Mouse (Mus musculus) heart, postnatal 0 days (tissue): ENCODE results near the gene Fam168b. TPM values are rescaled to one million over a fixed set of nuclear protein-coding genes. Genes with fewer than 3 reads are reported as not detected.
A peak's percentile ranks its signal among the peaks of the same experiment; 100 is the strongest.

Experiments used
- ATAC-seq: fragments of 200-750 bp; cut with Nextera tagmentation; 2 replicates; pipeline ENCODE4 v1.8.0; 2017; ENCODE audit warnings: low read depth, moderate number of reproducible peaks, moderate library complexity; ENCODE audit not compliant: insufficient read depth
- DNase-seq: peaks from one replicate; pipeline ENCODE4 v3.0.0-alpha.2; 2016; ENCODE audit warnings: low spot score
- H3K27ac ChIP-seq: fragments of 300-500 bp; sonication (generic); 2 replicates; pipeline ENCODE4 v1.5.1; 2014; ENCODE audit warnings: low read depth, mild to moderate bottlenecking
- H3K27me3 ChIP-seq: fragments of 300-500 bp; sonication (generic); 2 replicates; pipeline ENCODE4 v1.6.1; 2014; ENCODE audit warnings: low read length, mixed read lengths; ENCODE audit not compliant: control insufficient read depth, insufficient read depth
- H3K36me3 ChIP-seq: fragments of 300-500 bp; sonication (generic); replicated peaks from 2 replicates; pipeline ENCODE4 v1.6.1; 2014; ENCODE audit warnings: low read length, mixed read lengths; ENCODE audit not compliant: control insufficient read depth, insufficient read depth
- H3K4me1 ChIP-seq: fragments of 300-500 bp; sonication (generic); 2 replicates; pipeline ENCODE4 v1.6.1; 2014; ENCODE audit warnings: antibody characterized with exemption; ENCODE audit not compliant: control insufficient read depth, insufficient read depth
- H3K4me2 ChIP-seq: fragments of 300-500 bp; sonication (generic); 2 replicates; pipeline ENCODE4 v1.6.1; 2014; ENCODE audit warnings: low read depth, mild to moderate bottlenecking, low read length, moderate library complexity
- H3K4me3 ChIP-seq: fragments of 300-500 bp; sonication (generic); 2 replicates; pipeline ENCODE4 v1.5.1; 2014; ENCODE audit warnings: low read depth, low read length
- H3K9ac ChIP-seq: fragments of 300-500 bp; sonication (generic); replicated peaks from 2 replicates; pipeline ENCODE4 v1.6.1; 2014; ENCODE audit warnings: low read depth, low read length, mixed read lengths
- H3K9me3 ChIP-seq: fragments of 300-500 bp; sonication (generic); replicated peaks from 2 replicates; pipeline ENCODE4 v1.6.1; 2016; ENCODE audit warnings: low read length; ENCODE audit not compliant: control insufficient read depth
- CTCF ChIP-seq: IDR thresholded peaks from 2 replicates; pipeline ENCODE4 v1.5.1; 2016; ENCODE audit warnings: antibody characterized with exemption, control low read depth, low read depth
- EP300 ChIP-seq: IDR thresholded peaks from 2 replicates; pipeline ENCODE4 v1.6.1; 2016; ENCODE audit warnings: antibody characterized with exemption, low read depth
- WGBS: fragments of 180-500 bp; shearing (Covaris S2); extraction: QIAGEN DNeasy Blood & Tissue Kit; methylation state at CpG from one replicate; pipeline ENCODE4 v1.1.7; 2014; 5-methylcytosine and 5-hydroxymethylcytosine counted together
- polyA plus RNA-seq: library from polyadenylated mRNA; unstranded; fragments of >200 nt; fragmentation: Nextera tagmentation; extraction: Ambion mirVana; gene quantifications from 2 replicates; pipeline ENCODE4 v1.2.1, GENCODE M21; 2015
- total RNA-seq: library from RNA; depleted of rRNA; stranded (reverse); fragments of >200 nt; gene quantifications from 2 replicates; pipeline ENCODE4 v1.2.3, GENCODE M21; 2014; ENCODE audit warnings: low replicate concordance

Gene Fam168b
- total and polyA plus RNA-seq, 2 experiments from 2014 or later = 21.5 to 96.0 TPM

- no peaks in the 10 kb centered on the region for H3K4me1 ChIP-seq
- no peaks in the 10 kb centered on the region for H3K27me3 ChIP-seq
- H3K36me3 ChIP-seq = peaks cover 73% of the 10 kb centered on the region
- no peak overlapping the region for H3K4me2 ChIP-seq
- no peak overlapping the region for H3K4me3 ChIP-seq
- no peak overlapping the region for H3K9ac ChIP-seq
- DNase-seq (no peak), ATAC-seq (no peak)
- no peak overlapping the region for H3K27ac ChIP-seq
- no peaks in the 10 kb centered on the region for H3K9me3 ChIP-seq
- WGBS = 76% methylated on average over 5 of the region's 5 CpGs
- TF ChIP-seq CTCF (no peak), EP300 (no peak)
These were observed 30.7 kb upstream of the Fam168b start for GRCm38 (mm10) chr1:34873551-34873950.

GRCm38 (mm10) chr1:34871170-34871569 lies 28.3 kb upstream of the Fam168b start:
- H3K4me1 ChIP-seq = no peaks in the 10 kb centered on the region
- DNase-seq (no peak), ATAC-seq (no peak)
- no peak overlapping the region for H3K27ac ChIP-seq
- H3K4me2 ChIP-seq = no peak overlapping the region
- TF ChIP-seq EP300 (no peak), CTCF (no peak)
- peaks cover 61% of the 10 kb centered on the region for H3K36me3 ChIP-seq
- H3K9ac ChIP-seq = no peak overlapping the region
- no peak overlapping the region for H3K4me3 ChIP-seq
- H3K9me3 ChIP-seq = no peaks in the 10 kb centered on the region
- WGBS = 92% methylated on average over 9 of the region's 9 CpGs
- H3K27me3 ChIP-seq = no peaks in the 10 kb centered on the region

- TF ChIP-seq CTCF (no peak), EP300 (no peak)
- peaks cover 51% of the 10 kb centered on the region for H3K36me3 ChIP-seq
- no peaks in the 10 kb centered on the region for H3K9me3 ChIP-seq
- H3K4me2 ChIP-seq = no peak overlapping the region
- WGBS = 94% methylated on average over 16 of the region's 16 CpGs
- H3K27ac ChIP-seq = no peak overlapping the region
- no peak overlapping the region for H3K4me3 ChIP-seq
- H3K27me3 ChIP-seq = no peaks in the 10 kb centered on the region
- DNase-seq = no peak
- H3K9ac ChIP-seq = no peak overlapping the region
- H3K4me1 ChIP-seq = no peaks in the 10 kb centered on the region
- no peak for ATAC-seq
These were observed 26.4 kb upstream of the Fam168b start for GRCm38 (mm10) chr1:34869231-34869630.

- no peak overlapping the region for H3K4me3 ChIP-seq
- H3K9ac ChIP-seq = no peak overlapping the region
- no peaks in the 10 kb centered on the region for H3K9me3 ChIP-seq
- H3K27ac ChIP-seq = no peak overlapping the region
- H3K4me1 ChIP-seq = no peaks in the 10 kb centered on the region
- ATAC-seq = no peak
- peaks cover 51% of the 10 kb centered on the region for H3K36me3 ChIP-seq
- TF ChIP-seq EP300 (no peak), CTCF (no peak)
- H3K27me3 ChIP-seq = no peaks in the 10 kb centered on the region
- DNase-seq = no peak
- H3K4me2 ChIP-seq = no peak overlapping the region
- 88% methylated on average over 8 of the region's 8 CpGs for WGBS
These were observed 25.5 kb upstream of the Fam168b start for GRCm38 (mm10) chr1:34868391-34868790.

GRCm38 (mm10) chr1:34867574-34867955 lies 24.7 kb upstream of the Fam168b start:
- Histone ChIP-seq H3K27me3 (no peaks in the 10 kb centered on the region), H3K9ac (no peak overlapping the region), H3K9me3 (no peaks in the 10 kb centered on the region), H3K4me1 (no peaks in the 10 kb centered on the region), H3K27ac (no peak overlapping the region), H3K4me3 (no peak overlapping the region), H3K4me2 (no peak overlapping the region), H3K36me3 (peaks cover 54% of the 10 kb centered on the region)
- DNase-seq (no peak), ATAC-seq (no peak)
- WGBS = 90% methylated on average over 5 of the region's 5 CpGs
- no peak for TF ChIP-seq CTCF
- no peak for TF ChIP-seq EP300

GRCm38 (mm10) chr1:34866815-34867573 lies 24.1 kb upstream of the Fam168b start:
- ATAC-seq (peak; percentile 66), DNase-seq (peak; percentile 80)
- H3K9ac ChIP-seq = no peak overlapping the region
- WGBS = 57% methylated on average over 10 of the region's 10 CpGs
- peaks cover 59% of the 10 kb centered on the region for H3K36me3 ChIP-seq
- H3K4me2 ChIP-seq = no peak overlapping the region
- H3K27ac ChIP-seq = no peak overlapping the region
- no peaks in the 10 kb centered on the region for H3K27me3 ChIP-seq
- H3K9me3 ChIP-seq = no peaks in the 10 kb centered on the region
- TF ChIP-seq EP300 (no peak), CTCF (peak; percentile 93)
- no peak overlapping the region for H3K4me3 ChIP-seq
- no peaks in the 10 kb centered on the region for H3K4me1 ChIP-seq
